Comparison of ENCODE assay signal across 13 mouse cellular contexts in the genomic region with DNA sequence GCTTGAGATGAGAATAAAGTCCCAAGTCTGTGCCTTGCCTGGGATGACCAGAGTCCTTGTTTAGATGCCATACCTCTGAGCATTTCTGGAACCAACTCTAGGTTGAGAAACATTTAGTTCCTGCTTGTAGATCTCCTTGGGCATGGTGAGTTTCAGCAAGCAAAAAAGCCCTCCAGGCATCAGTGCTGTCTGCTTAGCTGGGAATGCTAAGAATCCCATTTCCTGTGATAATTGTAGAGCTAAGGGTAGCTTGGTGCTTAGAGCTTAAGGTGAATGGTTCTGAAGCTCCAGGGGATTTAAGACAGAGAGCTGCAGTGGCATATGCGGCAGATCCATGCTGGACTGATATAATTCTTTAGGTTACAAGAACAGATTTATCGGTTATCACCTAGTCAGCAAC.
"Had no signal": no experiment of that assay in that cellular context is flagged by ENCODE, and none has a peak within 500 bp of the region (broad histone marks: within the 10 kb centered on the region; RNA-seq: fewer than 3 reads in every experiment).

No protein-coding gene starts in this region.

- DNase-seq: gastrocnemius, adult 2 months; gastrocnemius, postnatal 10 days; gastrocnemius, postnatal 25 days; heart, adult 2 months; heart, postnatal 10 days; heart, postnatal 4 days; kidney, adult 18-20 months; kidney, adult 8-10 months; kidney, postnatal 10 days; kidney, postnatal 25 days; kidney, postnatal 4 days; liver; liver, embryonic 13.5 days had no signal
